Comparison of ENCODE assay signal across 8 mouse cellular contexts in the genomic region with DNA sequence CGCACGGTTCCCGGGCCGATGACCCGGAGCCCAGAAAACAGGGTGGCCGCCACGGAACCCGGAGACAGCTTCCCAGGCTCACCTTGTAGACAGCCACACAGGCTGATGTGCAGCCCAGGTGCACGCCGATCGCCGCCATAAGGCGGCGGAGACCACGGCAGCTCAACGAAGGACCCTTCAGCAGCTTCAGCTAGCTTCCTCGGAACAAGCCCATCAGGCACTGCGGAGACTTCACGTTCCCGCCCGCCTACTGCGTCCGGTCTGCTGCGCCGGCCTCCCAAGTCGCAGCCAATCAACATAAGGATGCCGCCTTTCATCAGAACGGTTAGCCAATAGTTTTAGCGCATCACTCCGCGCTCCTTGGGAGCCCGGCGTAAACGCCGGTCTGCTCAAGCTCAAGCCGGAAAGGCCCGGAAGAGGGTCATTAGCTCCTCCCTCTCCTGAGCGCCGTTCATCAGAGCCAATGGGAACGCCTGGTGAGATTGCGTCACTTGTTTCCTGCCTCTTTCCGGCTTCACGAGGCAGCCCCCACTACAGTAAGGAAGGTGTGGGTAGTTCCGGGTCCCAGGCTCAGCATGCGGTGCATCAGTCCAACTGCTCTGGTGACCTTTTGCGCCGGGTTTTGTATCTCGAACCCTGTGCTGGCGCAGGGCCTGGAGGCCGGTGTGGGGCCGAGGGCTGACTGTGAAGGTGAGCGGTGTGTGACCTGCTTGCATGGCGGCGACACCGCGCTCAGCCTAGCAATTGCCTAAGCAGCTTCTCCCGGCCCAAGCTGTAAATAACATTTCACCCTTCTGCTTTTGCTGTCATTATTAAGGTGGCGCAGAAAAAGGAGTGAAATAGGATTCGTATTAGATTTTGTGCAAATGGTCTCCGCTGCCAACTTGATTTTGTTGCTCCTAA. TPM values are rescaled to one million over a fixed set of nuclear protein-coding genes. Genes with fewer than 3 reads are reported as not detected.
DNase-seq lines count a peak whose midpoint lies in the region; ATAC-seq lines count a peak whose summit lies in the region.

A gene (minus strand): TSS at position 239 of the 903 bp plus-strand sequence.
A gene (minus strand): TSS at position 263 of the 903 bp plus-strand sequence.
A gene (plus strand): TSS at position 479 of the 903 bp plus-strand sequence.

- H3K4me3 ChIP-seq in heart, embryonic 10.5 days = peak within 1 kb of the TSS; percentile 92
- peak within 1 kb of the TSS; percentile 76 for H3K4me3 ChIP-seq in kidney, embryonic 15.5 days (replicated peaks)

- under 1% methylated on average over 60 of the region's 60 CpGs for WGBS in heart, embryonic 10.5 days
- under 1% methylated on average over 60 of the region's 60 CpGs for WGBS in kidney, embryonic 15.5 days

- H3K9ac ChIP-seq in kidney, embryonic 15.5 days = peak within 1 kb of the TSS; percentile 83

- H3K27me3 ChIP-seq in heart, embryonic 10.5 days (ENCODE audit: insufficient read depth, poor library complexity, severe bottlenecking) = no peaks in the 10 kb centered on the region
- no peaks in the 10 kb centered on the region for H3K27me3 ChIP-seq in kidney, embryonic 15.5 days

- peaks cover 7% of the 10 kb centered on the region for H3K4me1 ChIP-seq in heart, embryonic 10.5 days
- H3K4me1 ChIP-seq in kidney, embryonic 15.5 days = peaks cover 16% of the 10 kb centered on the region

- H3K4me2 ChIP-seq in kidney, embryonic 15.5 days = peak within 1 kb of the TSS; percentile 77

- DNase-seq in B cell, adult 2 months = peak; percentile 94 to 96
- peak; percentile 100 for DNase-seq in brain, adult 2 months (ENCODE audit: low read depth, low spot score)
- peak; percentile 99 for DNase-seq in heart, embryonic 10.5 days (ENCODE audit: low spot score)
- peak; percentile 96 for DNase-seq in liver
- DNase-seq in spleen, postnatal 4 days (ENCODE audit: low spot score in 2 of 2) = peak; percentile 92 to 95

- no peaks in the 10 kb centered on the region for H3K9me3 ChIP-seq in heart, embryonic 10.5 days
- no peaks in the 10 kb centered on the region for H3K9me3 ChIP-seq in kidney, embryonic 15.5 days (replicated peaks)

- peak within 1 kb of the TSS; percentile 97 for H3K27ac ChIP-seq in heart, embryonic 10.5 days
- peak within 1 kb of the TSS; percentile 81 for H3K27ac ChIP-seq in kidney, embryonic 15.5 days

- peaks cover 28% of the 10 kb centered on the region for H3K36me3 ChIP-seq in heart, embryonic 10.5 days
- H3K36me3 ChIP-seq in kidney, embryonic 15.5 days = peaks cover 32% of the 10 kb centered on the region

- ATAC-seq in erythroblast, adult 5-6 weeks (replicated peaks; ENCODE audit: low FRiP score, poor library complexity, severe bottlenecking) = peak; percentile 95
- peak; percentile 100 for ATAC-seq in kidney, embryonic 15.5 days (replicated peaks; ENCODE audit: low FRiP score)
- ATAC-seq in monocyte, adult 5-6 weeks (replicated peaks; ENCODE audit: insufficient number of reproducible peaks, low FRiP score, low TSS enrichment, poor library complexity, severe bottlenecking) = peak; percentile 97

RNA-seq across cellular contexts. Expression of the first gene that starts in this region (rescaled TPM):
- 0.58 and 1.7 TPM in 2 replicates for total RNA-seq in erythroblast, adult 5-6 weeks (2015; ENCODE audit: low replicate concordance)
- 2.6 and 8.9 TPM in 2 replicates for total RNA-seq in erythroblast, adult 5-6 weeks (2017; ENCODE audit: low replicate concordance)
- polyA plus RNA-seq in heart, embryonic 10.5 days (2016; fragmentation: Nextera tagmentation; extraction: Ambion mirVana) = 6.8 and 8.1 TPM in 2 replicates
- 5.8 TPM in 2 replicates for polyA plus RNA-seq in kidney, embryonic 15.5 days (2015; fragmentation: Nextera tagmentation; extraction: Ambion mirVana)
- total RNA-seq in monocyte, adult 5-6 weeks (2017) = 6.8 to 13.6 TPM (median 9.7 TPM) in 3 replicates

RNA-seq across cellular contexts. Expression of the second gene that starts in this region (rescaled TPM):
- 16.7 and 19.0 TPM in 2 replicates for total RNA-seq in erythroblast, adult 5-6 weeks (2015; ENCODE audit: low replicate concordance)
- total RNA-seq in erythroblast, adult 5-6 weeks (2017; ENCODE audit: low replicate concordance) = 39.8 and 47.8 TPM in 2 replicates
- polyA plus RNA-seq in heart, embryonic 10.5 days (2016; fragmentation: Nextera tagmentation; extraction: Ambion mirVana) = 116 and 123 TPM in 2 replicates
- polyA plus RNA-seq in kidney, embryonic 15.5 days (2015; fragmentation: Nextera tagmentation; extraction: Ambion mirVana) = 116 and 118 TPM in 2 replicates
- 87.0 to 139 TPM (median 114 TPM) in 3 replicates for total RNA-seq in monocyte, adult 5-6 weeks (2017)

RNA-seq across cellular contexts. Expression of the third gene that starts in this region (rescaled TPM):
- not detected in 2 replicates for total RNA-seq in erythroblast, adult 5-6 weeks (2015; ENCODE audit: low replicate concordance)
- total RNA-seq in erythroblast, adult 5-6 weeks (2017; ENCODE audit: low replicate concordance) = 1.0 and 1.1 TPM in 2 replicates
- polyA plus RNA-seq in heart, embryonic 10.5 days (2016; fragmentation: Nextera tagmentation; extraction: Ambion mirVana) = 0.05 and 0.20 TPM in 2 replicates
- 0.12 and 0.19 TPM in 2 replicates for polyA plus RNA-seq in kidney, embryonic 15.5 days (2015; fragmentation: Nextera tagmentation; extraction: Ambion mirVana)
- 0.68 TPM in 1 of 3 replicates, not detected in the others for total RNA-seq in monocyte, adult 5-6 weeks (2017)

Comparison
In these comparisons a context has a peak if more than half of its experiments do, and no peak if none do; other contexts are left out.
1. Peak in every context shown above with its lines: DNase-seq, ATAC-seq, H3K4me3 ChIP-seq and H3K27ac ChIP-seq.